Mouse (Mus musculus) spleen, adult 2 months (tissue): ENCODE measurements around the gene Zfp276.

Experiments
- CTCF ChIP-seq: fragments of 200-500 bp; IDR thresholded peaks from 2 replicates; pipeline ENCODE4 v1.5.1; 2011; ENCODE audit warnings: mild to moderate bottlenecking, inconsistent platforms; ENCODE audit not compliant: insufficient read depth, insufficient read length, insufficient replicate concordance; ENCODE audit errors: extremely low read depth
- POLR2A ChIP-seq: fragments of 200-500 bp; IDR thresholded peaks from 2 replicates; pipeline ENCODE4 v1.6.1; 2011; ENCODE audit warnings: low read depth, low read length, inconsistent platforms

DNA sequence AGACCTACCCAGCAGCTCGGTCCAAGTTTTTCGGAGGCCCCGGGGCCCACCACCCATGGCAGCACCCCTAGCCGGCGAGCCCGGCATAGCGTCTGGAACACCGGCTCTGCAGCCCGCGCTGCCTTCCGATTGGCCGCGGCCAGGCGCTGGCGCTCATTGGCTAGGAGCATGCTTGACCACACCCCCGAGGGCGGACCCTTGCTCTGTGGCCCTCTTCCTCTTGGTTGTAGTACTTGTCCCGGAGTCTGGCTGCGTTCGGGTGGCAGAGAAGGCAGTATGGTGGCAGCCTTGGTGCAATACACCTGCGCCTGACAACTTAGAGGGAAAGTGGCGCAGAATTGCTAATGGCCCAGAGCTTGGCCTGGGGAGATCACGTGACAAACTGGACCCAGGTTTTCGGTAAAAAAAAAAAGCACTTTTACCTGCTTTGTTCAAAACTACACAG lies 64.5 kb downstream of the Zfp276 start, which contains the start of gene Fanca:
- 0 out of 2 replicates have a peak, but pooled peaks have one; percentile 23 for TF ChIP-seq CTCF
- TF ChIP-seq POLR2A, result peak; percentile 70
